Mouse (Mus musculus) mouse trophoblast stem cell (cell line): ENCODE measurements around the gene Gm20388.

ENCODE experiments used
- in situ Hi-C, 2 experiments: fragments of 300-500 bp; cut with MseI, MboI; formaldehyde crosslinking; loops; 2 replicates in 1 of 2; 3 replicates in 1 of 2; pipeline ENCODE4 v1.15.1; 2025

Gene Gm20388

DNA sequence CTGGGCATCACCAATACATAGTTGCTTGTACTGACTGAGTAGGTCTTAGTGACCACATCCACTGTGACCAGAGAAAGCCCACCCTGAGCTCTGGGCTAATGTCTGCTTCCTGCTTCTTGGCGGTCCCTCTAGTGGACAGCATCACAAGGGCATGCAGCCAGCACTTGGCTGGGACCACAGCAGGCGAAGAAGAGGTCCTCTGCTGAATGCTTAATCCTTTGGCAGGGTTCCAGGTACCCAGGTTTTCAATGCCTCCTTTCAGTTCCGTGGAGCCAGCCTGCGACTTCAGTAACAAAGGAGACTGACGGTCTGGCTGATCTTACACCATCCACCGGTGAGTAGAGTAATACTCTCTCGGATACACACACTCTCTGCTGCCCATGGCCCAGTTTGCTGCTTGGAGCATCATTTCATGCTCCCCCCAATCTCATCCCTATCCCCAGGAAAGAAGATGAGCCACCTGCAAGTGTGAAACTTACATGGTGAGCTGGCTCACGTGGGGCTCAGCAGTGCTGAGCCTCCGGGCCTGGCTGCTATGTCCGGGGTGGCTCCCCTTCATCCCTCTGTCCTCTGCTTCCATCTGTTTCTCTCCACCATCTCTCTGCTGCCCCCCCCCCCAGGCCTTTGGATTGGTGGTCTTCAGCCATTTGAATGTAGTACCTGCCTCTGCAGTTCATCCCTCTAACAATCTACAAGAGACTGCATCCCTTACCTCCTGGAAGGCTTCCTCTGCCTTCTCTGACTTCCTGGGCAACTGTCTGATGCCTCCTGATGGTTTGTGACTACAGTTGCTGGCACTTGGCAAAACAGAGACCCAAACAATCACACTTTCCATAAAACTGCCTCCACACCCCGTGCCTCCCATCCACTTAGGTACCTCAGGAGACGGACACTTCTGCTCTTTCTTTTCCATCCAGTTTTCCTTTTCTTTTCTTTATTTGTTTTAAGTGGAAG lies 2025.0 kb downstream of the Gm20388 start:
- in situ Hi-C loops = no loop called here

DNA sequence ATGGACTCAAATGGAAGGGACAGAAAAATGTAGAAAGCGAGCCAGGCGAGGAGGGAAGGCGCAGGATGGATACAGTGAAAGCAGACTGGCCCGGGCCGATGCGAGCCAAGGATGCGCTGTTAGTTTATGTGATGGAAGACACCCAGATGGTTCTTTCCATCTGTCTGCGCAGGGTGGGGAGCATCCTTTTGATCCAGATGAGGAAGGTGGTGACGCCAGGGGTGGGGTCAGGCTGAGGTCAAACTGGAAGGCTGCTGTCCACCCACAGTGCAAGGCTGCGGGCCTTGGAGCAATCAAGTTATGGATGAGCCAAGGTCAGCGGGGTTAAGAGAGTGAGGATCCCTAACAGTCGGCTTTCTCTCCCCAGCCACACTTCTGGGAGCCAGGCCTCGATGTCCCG lies 2025.8 kb downstream of the Gm20388 start:
- in situ Hi-C loops = no loop called here

DNA sequence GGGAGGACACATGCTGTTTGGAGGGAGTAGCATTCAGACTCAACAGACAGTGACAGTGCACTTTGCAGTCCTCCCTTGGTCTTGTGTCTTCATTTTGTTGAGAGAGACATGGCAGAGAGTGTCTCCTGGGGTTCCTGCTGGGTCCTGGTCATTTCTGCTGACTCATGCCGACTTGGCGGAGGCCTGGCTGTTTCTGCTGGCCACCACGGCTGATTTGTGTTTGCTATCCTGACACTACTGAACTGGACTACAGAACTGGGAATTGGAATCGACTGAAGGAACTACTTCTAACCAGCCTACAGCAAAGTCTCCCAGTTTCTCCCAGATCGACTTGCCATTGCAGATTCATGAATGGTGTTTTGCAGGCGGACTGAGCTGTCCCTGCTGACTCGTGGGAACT lies 2028.1 kb downstream of the Gm20388 start:
- in situ Hi-C loops = no loop called here

DNA sequence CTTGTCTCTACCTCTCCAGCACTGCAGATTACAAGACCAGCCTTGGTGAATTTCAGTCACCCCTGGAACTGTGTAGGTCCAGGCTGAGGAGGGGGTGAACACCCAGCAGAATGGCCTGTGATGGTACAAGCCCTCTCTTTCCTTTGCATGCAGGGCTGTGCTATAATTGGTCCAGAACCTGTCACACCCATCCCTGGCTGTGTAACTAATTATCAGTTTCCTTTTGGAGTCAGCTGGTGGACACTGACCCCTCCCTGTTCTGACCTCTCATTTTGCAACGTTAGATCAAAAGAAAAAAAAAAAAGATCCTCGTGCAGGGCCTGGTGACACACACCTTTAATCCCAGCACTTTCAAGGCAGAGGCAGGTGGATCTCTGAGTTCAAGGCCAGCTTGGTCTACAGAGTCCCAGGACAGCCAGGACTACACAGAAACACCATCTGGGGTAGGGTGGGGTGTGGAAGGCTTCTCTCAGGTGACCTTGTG lies 2032.5 kb downstream of the Gm20388 start:
- in situ Hi-C loops = no loop called here

DNA sequence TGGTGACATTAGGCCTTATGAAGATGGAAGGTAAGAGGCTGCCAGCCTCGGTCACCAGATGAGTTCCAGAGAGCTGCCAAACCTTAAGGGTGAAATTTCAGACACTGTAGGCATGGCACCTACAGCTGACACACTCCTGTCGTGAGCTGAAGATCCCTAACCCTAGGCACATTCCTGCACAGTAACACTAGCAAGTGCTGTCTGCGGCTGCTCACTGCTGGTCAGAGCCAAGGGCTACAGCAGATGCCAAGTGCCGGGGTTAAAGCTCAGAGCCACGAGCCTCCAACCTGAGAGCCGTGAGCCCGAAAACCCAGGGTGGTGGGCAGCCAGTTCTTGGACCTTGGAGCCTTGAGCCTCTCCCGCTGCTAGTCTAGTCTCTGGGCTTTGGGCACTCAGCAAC lies 2033.1 kb downstream of the Gm20388 start:
- in situ Hi-C loops = no loop called here

DNA sequence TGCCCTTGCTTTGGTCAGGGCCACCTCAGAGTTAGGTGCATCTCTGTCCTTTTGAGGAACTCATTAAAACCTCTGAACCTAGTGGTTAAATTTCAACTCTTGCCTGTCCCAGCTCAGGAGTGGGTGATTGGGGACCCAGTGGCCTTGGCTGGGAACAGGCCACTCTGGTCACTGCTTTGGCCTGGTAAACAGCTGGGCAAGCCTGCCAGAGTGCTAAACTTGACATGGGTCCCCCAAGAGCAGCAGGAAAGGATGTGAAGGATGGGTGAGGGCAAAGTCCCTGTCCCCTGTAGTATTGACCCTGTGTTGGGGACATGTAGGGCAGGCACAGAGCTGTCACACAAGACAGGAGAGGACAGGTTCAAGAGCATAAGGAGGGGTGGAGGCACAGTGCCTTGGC lies 2034.2 kb downstream of the Gm20388 start, which contains the start of gene Car5a:
Car5a (minus strand) TSS at position 74 of the 400 bp plus-strand sequence.
- in situ Hi-C loops = no loop called here

DNA sequence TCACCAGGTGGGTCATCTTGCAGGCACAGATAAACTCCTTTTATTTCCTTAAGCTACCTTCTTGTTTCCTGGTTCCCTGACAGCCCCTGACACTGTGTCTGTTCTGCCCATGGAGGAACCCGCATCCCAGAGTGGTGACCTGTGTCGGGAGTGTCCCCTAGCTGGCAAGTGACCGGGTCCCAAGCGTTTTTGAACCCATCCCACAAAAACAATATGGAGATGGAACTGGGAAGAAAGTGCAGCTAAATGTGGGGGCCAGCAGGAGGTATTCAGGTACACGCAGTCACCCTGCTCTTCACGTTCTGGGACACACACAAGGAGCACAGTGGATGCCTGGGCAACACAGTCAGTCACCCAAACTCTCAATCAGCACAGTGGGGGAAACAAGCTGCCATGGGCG lies 2035.7 kb downstream of the Gm20388 start:
- in situ Hi-C loops = no loop called here

DNA sequence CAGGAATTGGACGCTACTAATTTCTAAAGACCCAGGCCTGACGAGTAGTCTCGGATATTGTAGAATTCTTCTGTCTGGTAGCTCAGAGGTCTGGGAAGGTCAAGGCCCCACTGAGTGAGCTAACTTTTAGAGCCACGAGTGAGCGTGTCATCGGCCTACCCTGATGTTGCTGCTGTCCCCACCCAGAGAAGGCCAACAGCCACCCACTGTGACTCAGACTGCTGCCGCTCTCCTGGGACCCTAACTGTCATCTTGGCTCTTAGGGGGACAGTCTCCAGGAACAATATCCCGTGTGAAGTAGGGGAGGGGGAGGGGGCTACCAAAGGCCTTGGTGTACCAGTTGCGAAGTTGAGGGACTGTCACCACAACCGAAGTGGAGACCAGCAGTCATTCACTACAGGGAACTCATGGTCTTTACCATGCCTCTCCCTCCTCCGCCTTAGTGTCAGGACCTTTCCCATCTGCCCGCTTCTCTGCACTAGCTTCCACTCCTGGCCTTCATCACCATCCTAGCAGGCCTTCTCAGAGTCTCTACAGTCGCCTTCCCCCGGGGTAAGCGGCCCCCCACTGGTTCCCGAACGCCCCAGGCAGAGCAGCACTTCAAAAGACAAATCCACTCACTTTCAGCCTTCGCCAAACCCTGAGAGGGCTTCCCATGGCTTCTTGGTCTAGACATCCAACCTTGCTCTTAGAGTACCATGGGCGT lies 2036.6 kb downstream of the Gm20388 start:
- in situ Hi-C loops = no loop called here

DNA sequence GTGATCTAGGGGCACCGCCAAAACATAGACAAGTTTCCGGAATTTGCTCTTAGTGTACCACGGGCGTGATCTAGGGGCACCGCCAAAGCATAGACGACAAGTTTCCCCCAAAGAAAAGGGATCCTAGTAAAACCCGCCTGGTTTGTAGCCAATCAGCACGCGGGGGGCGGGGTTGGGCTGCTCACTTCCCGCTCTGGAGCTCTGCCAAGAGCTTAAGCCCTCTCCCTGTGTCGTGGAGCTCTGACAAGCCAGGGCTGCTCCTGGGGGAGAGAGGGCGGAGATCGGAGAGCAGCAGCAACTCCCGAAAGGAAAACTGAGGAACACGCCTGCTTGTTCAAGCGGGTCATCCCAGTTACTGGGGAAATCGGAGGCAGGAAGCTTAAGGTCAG lies 2037.1 kb downstream of the Gm20388 start:
- in situ Hi-C loops = no loop called here

DNA sequence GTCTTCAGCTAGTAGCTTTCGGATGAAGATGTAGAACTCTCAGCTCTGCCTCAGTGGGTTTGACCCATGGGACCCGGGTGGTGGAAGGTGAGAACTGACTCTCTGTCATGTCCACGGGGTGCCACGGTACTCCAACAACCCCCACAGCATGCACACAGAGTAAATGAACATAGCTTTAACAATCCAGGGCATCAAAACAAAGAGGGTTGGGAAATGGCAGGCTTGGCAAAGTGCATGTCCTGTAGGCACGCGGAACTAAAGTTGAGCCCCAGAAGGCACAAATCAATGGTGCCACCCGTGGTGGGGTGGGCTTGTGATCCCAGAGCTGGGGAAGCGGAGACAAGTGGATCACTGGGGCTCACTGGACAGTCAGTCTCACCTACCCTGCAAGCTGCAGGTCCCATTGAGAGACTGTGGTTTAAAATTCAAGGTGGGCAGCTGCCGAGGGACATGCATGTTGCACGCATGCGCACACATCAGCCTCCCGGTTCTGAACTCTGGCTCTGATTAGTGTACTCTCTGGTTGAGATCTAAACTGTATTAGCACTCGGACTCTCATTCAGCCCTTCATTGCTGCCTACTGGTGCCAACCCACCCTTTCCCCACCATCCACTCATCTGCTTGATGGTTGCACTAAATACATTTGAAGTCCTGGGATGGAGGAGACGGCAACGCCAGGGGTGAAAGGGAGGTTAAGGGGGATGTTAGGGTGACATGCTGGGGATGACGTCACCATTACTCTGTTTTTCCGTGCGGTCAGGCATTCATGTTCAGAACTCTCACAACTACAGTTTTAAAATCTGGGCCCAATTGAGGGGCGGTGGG lies 2037.9 kb downstream of the Gm20388 start:
- in situ Hi-C loops = no loop called here

DNA sequence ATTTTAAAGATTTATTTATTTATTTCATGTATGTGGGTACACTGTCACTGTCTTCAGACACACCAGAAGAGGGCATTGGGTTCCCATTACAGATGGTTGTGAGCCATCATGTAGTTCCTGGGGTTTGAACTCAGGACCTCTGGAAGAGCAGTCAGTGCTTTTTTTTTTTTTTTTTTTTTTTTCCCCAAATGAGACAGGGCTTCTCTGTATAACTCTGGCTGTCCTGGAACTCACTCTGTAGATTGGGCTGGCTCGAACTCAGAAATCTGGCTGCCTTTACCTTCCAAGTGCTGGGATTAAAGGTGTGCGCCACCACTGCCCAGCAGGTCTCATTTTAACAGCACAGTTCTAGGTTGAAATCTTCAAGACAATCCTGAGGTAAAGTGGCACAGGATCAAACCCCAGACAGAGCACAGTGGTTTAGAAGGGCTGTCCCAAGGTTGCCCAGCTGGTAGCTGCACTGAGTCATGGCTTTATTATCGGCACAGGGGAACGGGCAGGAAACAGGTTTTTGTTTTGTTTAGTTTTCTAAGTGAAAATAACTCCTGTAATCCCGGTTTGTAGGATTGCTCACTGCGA lies 2038.7 kb downstream of the Gm20388 start, which contains the start of gene Banp:
Banp (plus strand) TSS at position 529 of the 579 bp plus-strand sequence.
- in situ Hi-C loops = no loop called here

DNA sequence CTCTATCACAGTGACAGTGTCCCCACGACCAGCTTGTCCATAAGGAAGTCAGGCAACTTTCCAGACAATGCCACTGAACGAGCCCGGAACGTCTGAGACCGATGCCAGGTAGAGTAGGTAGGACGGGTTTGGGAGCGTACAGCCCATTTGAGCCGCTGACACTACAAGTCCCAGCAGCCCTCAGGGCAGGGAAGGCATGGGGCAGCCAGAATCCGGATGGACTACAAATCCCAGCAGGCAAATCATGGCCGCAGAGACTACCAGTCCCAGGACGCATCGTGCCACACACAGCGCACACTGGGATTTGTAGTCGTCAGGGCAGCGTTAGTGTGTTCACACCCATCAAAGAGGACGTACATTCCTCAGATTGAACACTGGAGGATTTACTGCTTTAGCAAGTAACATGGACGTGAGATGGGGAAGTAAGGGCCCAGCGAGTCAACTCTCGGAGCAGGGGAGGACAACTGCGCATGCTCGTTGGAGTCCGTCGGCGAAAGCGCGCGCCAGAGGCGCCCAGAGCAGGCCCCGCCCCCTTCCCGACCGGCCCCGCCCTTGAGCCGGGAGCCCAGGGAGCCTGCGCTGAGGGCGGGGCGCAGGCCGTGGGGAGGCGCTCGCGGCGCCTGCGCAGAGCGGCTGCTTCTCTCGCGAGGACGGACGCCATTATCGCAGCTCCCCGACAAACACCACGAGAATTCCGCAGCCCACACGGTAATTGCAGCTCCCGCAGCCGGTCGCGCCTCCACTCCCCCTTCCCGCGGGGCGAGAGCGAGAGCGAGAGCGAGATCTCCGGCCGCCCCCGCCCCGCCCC lies 2039.5 kb downstream of the Gm20388 start:
- in situ Hi-C loops = no loop called here

DNA sequence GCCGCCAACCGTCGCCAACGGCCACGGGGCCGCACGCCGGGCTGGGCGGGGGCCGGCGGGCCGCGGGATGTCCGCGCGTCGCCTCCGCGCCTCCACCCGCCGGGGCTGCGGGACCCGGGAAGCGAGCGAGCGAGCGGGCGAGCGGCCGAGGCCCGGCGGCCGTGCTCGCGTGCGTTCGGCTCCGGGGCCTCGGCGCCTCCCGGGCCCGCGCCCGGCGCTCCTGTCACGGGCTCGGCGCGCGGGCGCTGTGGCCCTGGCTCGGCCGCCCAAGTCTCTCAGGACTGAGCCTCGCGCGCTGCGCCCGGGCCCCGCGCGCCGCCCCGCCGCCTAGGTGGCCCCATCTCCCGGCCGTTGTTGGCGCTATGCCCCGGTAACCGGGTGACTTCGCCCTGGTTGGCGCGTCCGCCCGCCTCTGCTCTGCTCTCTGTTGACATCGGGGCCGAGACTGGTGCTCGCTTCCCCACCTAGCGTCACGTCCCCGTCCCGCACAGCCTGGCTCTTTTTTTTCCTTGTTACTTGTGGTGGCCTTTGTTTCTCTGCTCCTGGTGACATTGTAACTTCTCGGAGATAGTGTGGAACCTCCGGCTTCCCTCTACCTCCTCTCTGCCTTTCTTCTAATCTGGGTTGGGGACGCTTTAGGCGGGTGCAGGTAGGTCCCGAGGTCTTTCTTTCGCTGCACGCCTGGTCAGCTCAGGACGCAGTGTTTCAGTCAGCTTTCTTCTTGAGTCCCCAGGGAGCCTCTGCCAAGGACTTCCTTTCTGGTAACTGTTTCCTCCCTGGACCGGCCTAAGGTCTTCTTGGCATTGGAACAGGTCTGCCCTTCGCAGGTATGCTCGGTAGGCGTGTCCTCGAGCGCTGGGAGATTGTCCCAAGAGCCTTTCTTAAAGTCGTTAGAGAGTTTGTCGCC lies 2040.4 kb downstream of the Gm20388 start:
- in situ Hi-C loops = no loop called here

DNA sequence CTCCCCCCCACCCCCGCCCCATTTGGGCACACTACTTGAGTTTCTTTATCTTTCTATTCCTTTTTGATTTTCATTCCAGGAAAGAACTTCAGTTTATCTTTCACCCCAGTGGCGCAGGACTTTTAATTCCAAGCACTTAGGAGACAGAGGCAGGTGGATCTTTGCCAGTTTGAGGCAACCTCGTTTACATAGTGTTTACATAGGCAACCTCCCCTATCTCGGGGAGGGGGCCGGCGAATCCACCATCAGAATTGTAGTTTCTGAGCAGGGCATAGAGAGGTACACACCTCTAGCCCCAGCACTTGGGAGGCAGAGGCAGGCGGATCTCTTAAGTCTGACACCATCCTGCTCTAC lies 2041.0 kb downstream of the Gm20388 start:
- in situ Hi-C loops = no loop called here

DNA sequence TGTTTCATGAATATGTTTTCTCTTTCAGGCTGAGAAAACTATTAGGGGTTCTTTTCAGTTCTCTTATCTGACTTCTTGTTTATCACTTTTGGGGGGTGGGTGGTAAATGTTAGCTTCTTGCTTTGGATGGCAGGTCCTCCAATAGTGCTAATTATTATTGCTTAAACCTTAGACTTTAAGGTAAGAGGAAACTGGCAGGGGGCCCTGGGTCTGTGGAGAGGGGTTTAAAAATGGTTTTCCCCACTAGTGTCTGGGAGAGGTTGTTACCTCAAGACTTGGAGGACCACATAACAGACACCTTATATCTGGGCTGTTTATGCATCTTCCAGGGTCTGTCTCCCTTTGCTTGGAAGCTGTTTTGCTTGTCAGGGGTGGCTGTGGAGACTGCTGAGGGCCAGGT lies 2041.5 kb downstream of the Gm20388 start:
- in situ Hi-C loops = no loop called here

DNA sequence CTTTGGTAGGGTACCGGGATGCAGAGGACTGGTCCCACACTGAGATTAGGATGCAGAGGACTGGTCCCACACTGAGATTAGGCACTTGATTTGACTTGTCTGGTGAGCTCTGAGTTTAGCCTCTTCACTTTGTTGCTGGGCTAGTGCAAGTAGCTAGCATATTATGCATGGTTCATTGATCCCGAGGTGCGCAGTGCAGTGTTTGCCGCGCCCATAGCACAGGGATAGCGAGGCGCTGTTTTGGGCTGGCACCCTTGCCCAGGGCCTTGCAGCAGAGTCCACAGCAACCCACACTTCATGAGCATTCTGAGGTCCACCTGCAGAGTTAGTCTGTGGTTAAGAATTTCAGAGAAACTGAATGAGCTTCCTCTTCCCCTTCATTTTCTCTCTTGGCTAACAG lies 2042.2 kb downstream of the Gm20388 start:
- in situ Hi-C loops = no loop called here

DNA sequence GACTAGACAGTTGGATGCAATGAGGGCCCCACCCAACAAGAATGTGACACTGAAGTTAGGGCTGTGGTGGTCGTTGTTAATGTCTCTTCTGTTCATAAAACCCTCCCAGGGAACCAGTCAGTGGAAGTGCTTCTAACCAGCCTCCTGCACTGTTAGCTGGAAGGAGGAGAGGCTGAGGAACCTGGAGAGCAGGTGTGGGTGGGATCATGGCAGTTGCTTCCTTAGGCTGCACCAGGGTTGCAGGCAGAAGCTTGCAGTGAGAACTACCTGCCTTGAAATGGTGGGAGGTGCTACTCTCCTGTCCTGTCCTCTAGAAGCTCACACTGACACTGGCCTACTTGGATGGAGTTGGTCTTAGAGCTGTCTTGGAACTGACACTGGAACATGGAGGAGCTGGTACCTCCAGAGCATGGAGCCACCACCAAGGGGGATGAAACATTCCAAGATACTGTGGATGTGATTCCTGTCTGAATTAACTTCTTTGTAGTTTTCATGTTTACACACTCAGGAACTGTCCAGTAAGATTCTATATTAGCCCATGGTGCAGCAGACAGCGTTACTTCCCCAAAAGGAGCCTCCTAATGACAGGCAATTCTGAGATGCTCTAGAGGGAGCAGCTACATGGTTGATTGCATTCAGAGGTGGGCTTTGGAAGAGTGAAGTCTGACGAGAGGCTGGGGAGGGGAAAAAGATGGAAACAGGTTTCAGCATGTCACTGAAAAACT lies 2043.3 kb downstream of the Gm20388 start:
- in situ Hi-C loops = no loop called here

DNA sequence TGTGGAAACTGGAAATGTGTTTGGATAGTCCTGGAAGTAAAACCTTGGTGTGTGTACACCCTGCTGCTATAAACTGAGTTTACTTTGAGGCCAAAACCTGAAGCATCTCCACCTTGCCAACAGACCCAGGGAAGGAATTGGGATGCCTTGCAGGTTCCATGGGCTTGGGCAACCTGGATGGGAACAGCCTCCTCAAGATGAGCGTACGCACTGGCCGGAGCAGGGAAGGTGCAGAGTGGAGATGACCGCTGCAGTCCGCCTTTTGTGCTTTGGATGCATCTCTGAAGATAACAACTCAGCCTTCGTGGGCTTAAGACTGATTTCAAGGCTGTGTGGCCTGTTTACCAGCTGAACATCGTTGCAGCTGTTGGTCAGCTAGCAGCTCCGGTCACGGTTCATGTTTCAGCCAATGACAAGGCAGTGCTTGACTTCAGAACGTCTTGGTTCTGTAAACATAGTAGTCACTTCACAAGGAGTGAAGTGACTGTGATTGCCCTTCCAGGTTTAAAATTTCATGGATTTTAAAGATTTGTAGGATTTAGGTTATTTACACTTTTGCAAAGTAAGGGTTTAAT lies 2044.4 kb downstream of the Gm20388 start:
- in situ Hi-C loops = no loop called here
